Mouse (Mus musculus) lung, adult 2 months (tissue): ENCODE measurements around the gene Glyr1.

Source experiments
- CTCF ChIP-seq: fragments of 200-500 bp; IDR thresholded peaks from 2 replicates; pipeline ENCODE4 v1.5.1; 2011; ENCODE audit warnings: mild to moderate bottlenecking, low read length, control low read depth; ENCODE audit not compliant: insufficient read depth
- POLR2A ChIP-seq: fragments of 200-500 bp; IDR thresholded peaks from 2 replicates; pipeline ENCODE4 v1.6.1; 2011; ENCODE audit warnings: low read depth, mild to moderate bottlenecking, control low read depth, low read length, borderline replicate concordance; ENCODE audit errors: extremely low read depth

DNA sequence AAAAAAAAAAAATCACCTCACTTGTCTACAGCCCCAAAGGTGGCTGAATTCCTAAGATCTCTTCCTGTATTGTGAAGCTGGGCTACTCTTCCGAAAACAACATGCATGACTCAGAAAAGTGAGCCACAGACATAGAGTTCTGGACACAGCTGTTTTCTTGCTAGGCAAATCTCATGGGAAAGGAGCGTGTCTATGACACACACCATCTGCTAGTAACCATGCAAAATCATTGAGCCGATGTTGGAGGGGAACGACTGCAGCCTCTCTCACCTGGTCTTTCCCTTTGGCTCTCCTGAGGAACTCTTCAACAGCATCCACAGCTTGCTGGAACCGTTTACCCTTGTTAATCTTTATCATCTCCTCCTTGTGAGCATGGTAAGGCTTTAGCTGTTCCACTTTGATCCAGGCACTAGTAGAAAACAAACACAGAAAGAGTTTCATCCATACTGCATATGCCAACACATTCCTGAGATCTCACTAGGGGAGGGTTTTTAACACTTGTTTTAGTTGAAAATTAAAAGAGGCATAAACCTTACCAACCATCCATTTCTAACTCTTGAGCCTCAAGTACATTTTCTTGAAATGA lies 12.9 kb downstream of the Glyr1 start:
- TF ChIP-seq CTCF (no peak), POLR2A (no peak)
